Mouse (Mus musculus) spleen, adult 2 months (tissue): Measurements from ENCODE around the gene Myo15b.
A peak's percentile ranks its signal among the peaks of the same experiment; 100 is the strongest.

Experiments
- CTCF ChIP-seq: fragments of 200-500 bp; IDR thresholded peaks from 2 replicates; pipeline ENCODE4 v1.5.1; 2011; ENCODE audit warnings: mild to moderate bottlenecking, inconsistent platforms; ENCODE audit not compliant: insufficient read depth, insufficient read length, insufficient replicate concordance; ENCODE audit errors: extremely low read depth
- POLR2A ChIP-seq: fragments of 200-500 bp; IDR thresholded peaks from 2 replicates; pipeline ENCODE4 v1.6.1; 2011; ENCODE audit warnings: low read depth, low read length, inconsistent platforms

DNA sequence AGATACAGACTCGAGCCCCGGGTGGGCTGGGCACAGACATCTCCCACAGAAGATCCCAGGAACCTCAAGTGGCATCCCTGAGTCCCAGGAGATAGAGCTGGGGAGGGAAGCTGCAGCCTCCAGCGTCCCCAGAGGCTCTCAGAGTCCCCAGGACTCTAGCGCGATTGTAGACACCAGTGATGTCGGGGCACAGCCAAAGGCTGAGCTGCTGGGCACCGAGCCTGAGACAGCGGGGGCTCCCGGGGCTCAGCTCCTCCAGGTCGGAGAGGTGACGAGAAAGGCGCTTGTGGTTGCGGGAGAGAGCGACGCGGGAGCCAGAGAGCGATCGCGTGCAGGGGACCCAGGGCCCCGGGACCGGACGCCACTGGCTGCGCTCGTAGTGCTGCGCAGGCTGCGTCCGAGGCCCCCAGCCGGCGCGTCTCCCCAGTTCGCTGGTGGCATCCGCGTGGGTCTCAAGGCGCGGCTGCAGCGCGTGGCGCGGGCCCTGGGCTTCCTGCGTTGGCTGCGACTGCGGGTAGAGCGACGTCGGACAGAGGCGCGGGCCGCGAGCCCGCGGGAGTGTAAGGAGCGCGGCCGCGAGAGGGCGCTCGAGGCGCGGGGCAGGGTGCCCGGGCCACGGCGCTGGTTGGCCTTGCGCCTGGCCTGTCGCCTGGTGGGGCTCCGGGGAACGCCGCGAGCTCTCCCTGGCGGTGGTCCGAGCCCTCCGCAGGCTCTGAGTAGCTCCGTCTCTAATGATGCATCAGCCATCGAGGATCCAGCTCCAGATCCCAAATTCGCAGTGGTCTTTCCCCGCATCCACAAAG lies 1.1 kb downstream of the Myo15b start:
- no peak for TF ChIP-seq POLR2A
- peak; percentile 83 for TF ChIP-seq CTCF
